Comparison of ENCODE assay signal across 25 mouse cellular contexts in the genomic region with DNA sequence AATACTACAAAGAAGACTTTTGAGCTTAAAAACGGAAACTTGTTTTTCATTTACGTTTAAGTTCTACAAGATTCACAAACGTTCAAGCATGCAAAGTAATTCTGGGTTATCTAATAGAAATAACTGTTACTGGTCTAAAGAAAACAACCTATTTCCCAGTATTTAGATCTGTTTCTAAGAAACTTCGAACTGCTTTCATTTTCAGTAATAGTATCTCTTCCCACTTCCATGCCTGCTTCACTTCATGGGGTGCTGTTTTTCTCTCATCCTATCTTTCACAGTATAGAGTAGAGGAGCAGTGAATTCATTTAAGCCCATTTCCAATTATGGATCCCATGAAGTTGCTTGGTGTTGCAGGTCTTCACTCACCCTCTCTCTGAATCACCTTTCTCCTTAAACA. TPM values are rescaled to one million over a fixed set of nuclear protein-coding genes. Genes with fewer than 3 reads are reported as not detected.
DNase-seq lines count a peak whose midpoint lies in the region; ATAC-seq and TF ChIP-seq lines count a peak whose summit lies in the region.
"Had no signal": no experiment of that assay in that cellular context is flagged by ENCODE, and none has a peak within 500 bp of the region (broad histone marks: within the 10 kb centered on the region; RNA-seq: fewer than 3 reads in every experiment).

No protein-coding gene starts in this region.

- dilution Hi-C loops in CH12.LX (cut with MboI; ENCODE audit: extremely low pct_ligation_motif_present, extremely low pct_unique_long_range_greater_than_20kb, low sequenced_read_pairs), result no loop called here

- TF ChIP-seq CTCF in CH12.LX (conservative IDR thresholded peaks at IDR 0.05 in 1 of 2, IDR thresholded peaks at IDR 0.05 in 1 of 2; ENCODE audit: low read depth in 2 of 2, low read length in 2 of 2), result no peak
- TF ChIP-seq CTCF in cerebellum, adult 2 months (IDR thresholded peaks at IDR 0.05; ENCODE audit: borderline replicate concordance, insufficient read depth, low read depth, low read length), result no peak
- no peak for TF ChIP-seq CTCF in stomach, postnatal 0 days (IDR thresholded peaks at IDR 0.05; ENCODE audit: low read depth)

- in situ Hi-C loops in CH12.LX (cut with MboI; ENCODE audit: low pct_ligation_motif_present, low pct_unique_long_range_greater_than_20kb, low sequenced_read_pairs), result no loop called here

- H3K27ac ChIP-seq in CH12.LX (ENCODE audit: insufficient read depth, low read depth), result no peak overlapping the region
- H3K27ac ChIP-seq in cerebellum, adult 2 months (ENCODE audit: insufficient read depth, low read length), result no peak overlapping the region
- no peak overlapping the region for H3K27ac ChIP-seq in stomach, postnatal 0 days (replicated peaks)
- H3K27ac ChIP-seq: embryonic facial prominence, embryonic 13.5 days; embryonic facial prominence, embryonic 15.5 days; forebrain, embryonic 13.5 days; forebrain, embryonic 15.5 days had no signal

- no peaks in the 10 kb centered on the region for H3K9me3 ChIP-seq in CH12.LX (replicated peaks; ENCODE audit: low read length)
- no peaks in the 10 kb centered on the region for H3K9me3 ChIP-seq in stomach, postnatal 0 days (ENCODE audit: control insufficient read depth, low read length)
- H3K9me3 ChIP-seq: embryonic facial prominence, embryonic 13.5 days; embryonic facial prominence, embryonic 15.5 days; forebrain, embryonic 13.5 days; forebrain, embryonic 15.5 days had no signal

- peak; percentile 71 for ATAC-seq in inflammation-experienced regulatory T-cells, adult 6 months
- no peak for ATAC-seq in stomach, postnatal 0 days (ENCODE audit: low FRiP score, low TSS enrichment)
- ATAC-seq: forebrain, embryonic 13.5 days; forebrain, embryonic 15.5 days; forebrain, postnatal 0 days had no signal

- no peaks in the 10 kb centered on the region for H3K79me2 ChIP-seq in CH12.LX (replicated peaks; ENCODE audit: control insufficient read depth, extremely low read depth, insufficient read depth, poor library complexity, severe bottlenecking)

- H3K9ac ChIP-seq in CH12.LX (ENCODE audit: insufficient read depth, low read depth), result no peak overlapping the region
- no peak overlapping the region for H3K9ac ChIP-seq in stomach, postnatal 0 days (ENCODE audit: low read length)
- H3K9ac ChIP-seq: embryonic facial prominence, embryonic 13.5 days; embryonic facial prominence, embryonic 15.5 days; forebrain, embryonic 13.5 days; forebrain, embryonic 15.5 days; forebrain, postnatal 0 days had no signal

- no peaks in the 10 kb centered on the region for H3K27me3 ChIP-seq in CH12.LX (replicated peaks)
- no peaks in the 10 kb centered on the region for H3K27me3 ChIP-seq in cerebellum, adult 2 months (ENCODE audit: control insufficient read depth, insufficient read depth, low read length)
- no peaks in the 10 kb centered on the region for H3K27me3 ChIP-seq in stomach, postnatal 0 days (ENCODE audit: control insufficient read depth, insufficient read depth, low read length)
- H3K27me3 ChIP-seq: embryonic facial prominence, embryonic 13.5 days; embryonic facial prominence, embryonic 15.5 days; forebrain, embryonic 13.5 days; forebrain, embryonic 15.5 days had no signal

- peaks cover 10 to 16% of the 10 kb centered on the region in 2 experiments for H3K4me1 ChIP-seq in CH12.LX (ENCODE audit: control insufficient read depth in 1 of 2, insufficient read depth in 2 of 2)
- no peaks in the 10 kb centered on the region for H3K4me1 ChIP-seq in cerebellum, adult 2 months (ENCODE audit: control insufficient read depth, insufficient read depth, low read length)
- H3K4me1 ChIP-seq in stomach, postnatal 0 days (replicated peaks; ENCODE audit: control insufficient read depth, insufficient read depth), result no peaks in the 10 kb centered on the region
- H3K4me1 ChIP-seq: embryonic facial prominence, embryonic 13.5 days; embryonic facial prominence, embryonic 15.5 days; forebrain, embryonic 13.5 days; forebrain, embryonic 15.5 days had no signal

- DNase-seq in CD4-positive, CD25-positive, alpha-beta regulatory T cell, adult 2 months (ENCODE audit: low read depth, low spot score), result peak; percentile 30
- DNase-seq in CH12.LX (ENCODE audit: extremely low read depth), result no peak
- DNase-seq in cerebellum, adult 2 months, result no peak
- no peak for DNase-seq in stomach, postnatal 0 days (ENCODE audit: low spot score)
- DNase-seq: adrenal gland, adult 8-10 months; adrenal gland, postnatal 14 days; adrenal gland, postnatal 36 days; B cell, adult 2 months; cerebellum, adult 11-12 months; cerebellum, adult 8-10 months; cerebellum, adult 9-11 months; cerebellum, postnatal 14 days; cerebellum, postnatal 36 days; embryo, embryonic 11 days; forebrain, postnatal 0 days had no signal

- no peak for TF ChIP-seq POLR2A in CH12.LX (IDR thresholded peaks at IDR 0.05; ENCODE audit: low read depth, low read length)
- no peak for TF ChIP-seq POLR2A in cerebellum, adult 2 months (IDR thresholded peaks at IDR 0.05; ENCODE audit: borderline replicate concordance, insufficient read depth, low read length)

- TF ChIP-seq EP300 in CH12.LX (IDR thresholded peaks at IDR 0.05; ENCODE audit: low read length), result 0 out of 2 replicates have a peak, but pooled peaks have one; percentile 30
- no peak for TF ChIP-seq EP300 in stomach, postnatal 0 days (optimal IDR thresholded peaks at IDR 0.05)

- no peak for TF ChIP-seq RAD21 in CH12.LX (IDR thresholded peaks at IDR 0.05; ENCODE audit: low read depth, low read length)

- H3K36me3 ChIP-seq in CH12.LX (replicated peaks in 1 of 2; ENCODE audit: control insufficient read depth in 1 of 2, insufficient read depth in 1 of 2, low read length in 1 of 2), result peaks cover 7 to 15% of the 10 kb centered on the region in 2 experiments
- H3K36me3 ChIP-seq in stomach, postnatal 0 days (ENCODE audit: control insufficient read depth, insufficient read depth, low read length), result no peaks in the 10 kb centered on the region
- H3K36me3 ChIP-seq: embryonic facial prominence, embryonic 13.5 days; embryonic facial prominence, embryonic 15.5 days; forebrain, embryonic 15.5 days had no signal

- H3K4me2 ChIP-seq in CH12.LX (ENCODE audit: insufficient read depth, low read depth, poor library complexity, severe bottlenecking), result peak overlapping the region; percentile 85; the same call in 1 of the 2 replicates
- no peak overlapping the region for H3K4me2 ChIP-seq in stomach, postnatal 0 days (replicated peaks; ENCODE audit: low read depth)
- H3K4me2 ChIP-seq: embryonic facial prominence, embryonic 13.5 days; embryonic facial prominence, embryonic 15.5 days; forebrain, embryonic 13.5 days; forebrain, embryonic 15.5 days had no signal

- H3K4me3 ChIP-seq in CH12.LX (replicated peaks in 1 of 3; ENCODE audit: low read depth in 2 of 3, low read length in 2 of 3, poor library complexity in 1 of 3), result no peak overlapping the region
- H3K4me3 ChIP-seq in cerebellum, adult 2 months (replicated peaks; ENCODE audit: insufficient read depth, low read depth, low read length), result no peak overlapping the region
- H3K4me3 ChIP-seq in stomach, postnatal 0 days (ENCODE audit: low read depth, low read length), result no peak overlapping the region
- H3K4me3 ChIP-seq: embryonic facial prominence, embryonic 13.5 days; embryonic facial prominence, embryonic 15.5 days; erythroblast, embryonic 14.5 days; forebrain, embryonic 13.5 days; forebrain, embryonic 15.5 days had no signal

- WGBS in cerebellum, adult 2 months, result 87% methylated on average over 4 of the region's 4 CpGs
- 82% methylated on average over 4 of the region's 4 CpGs for WGBS in stomach, postnatal 0 days

TF ChIP-seq in CH12.LX, 34 proteins besides CTCF, POLR2A, EP300 and RAD21:
- no peak for TF ChIP-seq MAZ (IDR thresholded peaks at IDR 0.05; ENCODE audit: low read depth, low read length)
- no peak for TF ChIP-seq USF2 (conservative IDR thresholded peaks at IDR 0.05; ENCODE audit: low read depth, low read length)
- peak; percentile 16; the same call in 1 of the 2 replicates for TF ChIP-seq IRF4 (IDR thresholded peaks at IDR 0.05; ENCODE audit: low read depth, low read length)
TF ChIP-seq in CH12.LX: peak in this region for 1.

RNA-seq across cellular contexts. Expression of a gene that starts 16.3 kb away (rescaled TPM):
- total RNA-seq in CH12.LX (2012; rRNA removed), result 0.04 and 0.08 TPM in 2 replicates
- total RNA-seq in CH12.LX (2014; rRNA removed), result 0.55 and 0.74 TPM in 2 replicates
- polyA plus RNA-seq in CH12.LX (2012; ENCODE audit: insufficient read length, low read depth), result 0.41 and 0.55 TPM in 2 replicates
- polyA plus RNA-seq in inflammation-experienced regulatory T-cells, adult 6 months (2017; shearing (Covaris generic)), result 10 to 100 TPM in 2 of 3 experiments, under 1 TPM in 1; 0.68 to 84.0 (median 22.4) TPM
- not detected in 2 replicates for polyA plus RNA-seq in cerebellum, adult 2 months (2012; rRNA removed)
- polyA plus RNA-seq in stomach, postnatal 0 days (2015; fragmentation: Nextera tagmentation; extraction: Ambion mirVana), result not detected in 2 replicates
- total RNA-seq: common myeloid progenitor, adult 5-6 weeks; forebrain, postnatal 0 days; MEL had no signal
- polyA plus RNA-seq: embryonic facial prominence, embryonic 11.5 days; embryonic facial prominence, embryonic 13.5 days; embryonic facial prominence, embryonic 15.5 days; erythroblast, embryonic 14.5 days; forebrain, embryonic 11.5 days; forebrain, embryonic 13.5 days; forebrain, embryonic 15.5 days; forebrain, postnatal 0 days had no signal

RNA-seq across cellular contexts. Expression of a gene that starts 18.5 kb away (rescaled TPM):
- total RNA-seq in CH12.LX (2012; rRNA removed) (80.8 and 91.4 TPM in 2 replicates), CH12.LX (2014; rRNA removed) (89.0 and 99.1 TPM in 2 replicates)
- 90.6 and 111 TPM in 2 replicates for polyA plus RNA-seq in CH12.LX (2012; ENCODE audit: insufficient read length, low read depth)
- polyA plus RNA-seq in inflammation-experienced regulatory T-cells, adult 6 months (2017; shearing (Covaris generic)), result 100 to 1,000 TPM in 1 of 3 experiments, 10 to 100 TPM in 2; 71.3 to 113 (median 80.8) TPM
- 5.4 and 8.5 TPM in 2 replicates for polyA plus RNA-seq in cerebellum, adult 2 months (2012; rRNA removed)
- polyA plus RNA-seq in stomach, postnatal 0 days (2015; fragmentation: Nextera tagmentation; extraction: Ambion mirVana), result 2.9 and 3.2 TPM in 2 replicates
- polyA plus RNA-seq: erythroblast, embryonic 14.5 days had no signal

RNA-seq across cellular contexts. Expression of a gene that starts 42.1 kb away (rescaled TPM):
- total RNA-seq in CH12.LX (2012; rRNA removed) (13.3 and 22.5 TPM in 2 replicates), CH12.LX (2014; rRNA removed) (48.4 and 51.1 TPM in 2 replicates)
- polyA plus RNA-seq in CH12.LX (2012; ENCODE audit: insufficient read length, low read depth), result 36.5 and 42.6 TPM in 2 replicates
- 100 to 1,000 TPM; 114 to 125 (median 118) TPM for polyA plus RNA-seq in inflammation-experienced regulatory T-cells, adult 6 months (2017; shearing (Covaris generic))
- polyA plus RNA-seq in cerebellum, adult 2 months (2012; rRNA removed), result 2.5 and 3.3 TPM in 2 replicates
- 2.8 and 3.7 TPM in 2 replicates for polyA plus RNA-seq in stomach, postnatal 0 days (2015; fragmentation: Nextera tagmentation; extraction: Ambion mirVana)
- polyA plus RNA-seq: erythroblast, embryonic 14.5 days had no signal

RNA-seq across cellular contexts. Expression of a gene that starts 48.2 kb away (rescaled TPM):
- 5.7 and 8.1 TPM in 2 replicates for total RNA-seq in CH12.LX (2012; rRNA removed)
- total RNA-seq in CH12.LX (2014; rRNA removed), result 2.7 and 2.8 TPM in 2 replicates
- 2.5 and 2.7 TPM in 2 replicates for polyA plus RNA-seq in CH12.LX (2012; ENCODE audit: insufficient read length, low read depth)
- polyA plus RNA-seq in inflammation-experienced regulatory T-cells, adult 6 months (2017; shearing (Covaris generic)), result 100 to 1,000 TPM; 180 to 223 (median 211) TPM
- 1.5 and 1.7 TPM in 2 replicates for polyA plus RNA-seq in cerebellum, adult 2 months (2012; rRNA removed)
- polyA plus RNA-seq in stomach, postnatal 0 days (2015; fragmentation: Nextera tagmentation; extraction: Ambion mirVana), result 3.8 and 4.2 TPM in 2 replicates
